Mouse (Mus musculus): ENCODE data around the gene Gpr6. TPM values are rescaled to one million over a fixed set of nuclear protein-coding genes. Genes with fewer than 3 reads are reported as not detected.

Gpr6 gene
- polyA plus RNA-seq, 1 experiment from 2014 or later: 3.3 TPM

DNA sequence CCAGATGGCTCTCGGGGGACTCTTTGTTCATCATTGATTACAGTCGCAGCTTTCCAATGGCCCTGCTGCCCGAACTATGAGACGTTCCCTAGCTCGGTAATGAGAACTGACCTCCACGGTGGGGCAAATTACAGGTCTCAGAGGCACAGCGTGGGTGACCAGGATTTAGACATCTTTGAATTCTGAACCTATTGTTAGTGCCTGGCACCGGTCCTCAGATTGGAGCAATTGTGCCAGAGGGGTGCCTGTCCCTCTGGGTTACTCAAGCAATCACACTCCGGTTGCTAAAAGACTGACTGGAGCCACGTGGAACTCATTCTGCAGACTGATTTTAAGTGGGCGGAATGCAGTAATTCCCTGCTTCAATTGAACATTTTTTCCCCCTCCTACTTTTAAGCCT is 29.8 kb downstream of the Gpr6 start:
- H3K27me3 ChIP-seq (replicated peaks; ENCODE audit: control insufficient read depth, insufficient read depth, low read length): no peaks in the 10 kb centered on the region
- H3K4me2 ChIP-seq (ENCODE audit: low read length): no peak overlapping the region
- peaks cover 14% of the 10 kb centered on the region for H3K4me1 ChIP-seq (replicated peaks; ENCODE audit: control insufficient read depth, insufficient read depth, low read length)
- ATAC-seq: no peak
- 20% methylated on average over 11 of the region's 11 CpGs for WGBS
- no peaks in the 10 kb centered on the region for H3K36me3 ChIP-seq (ENCODE audit: control insufficient read depth, insufficient read depth)
- no peaks in the 10 kb centered on the region for H3K9me3 ChIP-seq (ENCODE audit: control insufficient read depth, low read length)
- H3K4me3 ChIP-seq (replicated peaks; ENCODE audit: low read length): no peak overlapping the region
- H3K27ac ChIP-seq (ENCODE audit: low read length): no peak overlapping the region
- no peak overlapping the region for H3K9ac ChIP-seq (replicated peaks; ENCODE audit: low read depth, low read length)

DNA sequence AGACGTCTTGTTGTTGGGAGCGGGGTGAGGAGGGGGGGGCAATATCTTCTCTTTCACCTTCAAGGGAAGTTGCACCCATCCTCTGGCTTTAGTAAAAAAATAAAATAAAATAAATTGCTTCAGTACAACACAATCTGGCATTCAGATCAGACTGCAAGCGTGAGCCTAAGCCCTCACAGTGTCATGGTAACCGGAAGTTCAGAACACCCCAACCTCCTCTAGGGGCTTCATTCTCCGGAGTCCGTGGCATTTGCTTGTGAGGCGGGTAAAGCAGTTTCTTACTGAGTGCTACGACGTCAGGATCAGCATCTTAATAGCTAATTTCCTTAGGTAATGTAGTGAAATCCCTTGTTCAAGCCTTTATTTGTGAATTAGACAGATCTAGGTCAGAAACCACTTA is 30.6 kb downstream of the Gpr6 start:
- Histone ChIP-seq H3K4me2 (ENCODE audit: low read length) (no peak overlapping the region), H3K36me3 (ENCODE audit: control insufficient read depth, insufficient read depth) (no peaks in the 10 kb centered on the region), H3K9me3 (ENCODE audit: control insufficient read depth, low read length) (no peaks in the 10 kb centered on the region), H3K4me3 (replicated peaks; ENCODE audit: low read length) (no peak overlapping the region), H3K27ac (ENCODE audit: low read length) (no peak overlapping the region), H3K27me3 (replicated peaks; ENCODE audit: control insufficient read depth, insufficient read depth, low read length) (no peaks in the 10 kb centered on the region), H3K9ac (replicated peaks; ENCODE audit: low read depth, low read length) (no peak overlapping the region), H3K4me1 (replicated peaks; ENCODE audit: control insufficient read depth, insufficient read depth, low read length) (peaks cover 16% of the 10 kb centered on the region)
- no peak for ATAC-seq
- 58% methylated on average over 9 of the region's 9 CpGs for WGBS

DNA sequence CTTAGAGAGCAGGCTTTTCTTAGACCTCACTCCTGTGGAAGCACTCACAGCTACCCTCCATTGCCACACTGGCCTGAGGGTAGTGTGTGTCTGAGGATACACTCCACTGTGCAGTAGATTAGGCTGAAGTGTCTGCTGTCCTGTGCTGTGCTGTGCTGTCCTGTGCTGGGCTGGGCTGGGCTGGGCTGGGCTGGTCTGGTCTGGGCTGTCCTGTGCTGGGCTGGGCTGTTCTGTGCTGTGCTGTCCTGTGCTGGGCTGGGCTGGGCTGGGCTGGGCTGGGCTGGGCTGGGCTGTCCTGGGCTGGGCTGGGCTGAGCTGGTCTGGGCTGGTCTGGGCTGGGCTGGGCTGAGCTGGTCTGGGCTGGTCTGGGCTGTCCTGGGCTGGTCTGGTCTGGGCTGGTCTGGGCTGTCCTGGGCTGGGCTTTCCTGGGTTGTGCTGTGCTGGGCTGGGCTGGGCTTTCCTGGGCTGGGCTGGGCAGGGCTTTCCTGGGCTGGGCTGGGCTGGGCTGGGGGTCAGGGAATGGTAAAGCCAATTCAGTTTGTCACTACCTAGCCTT is 31.5 kb downstream of the Gpr6 start:
- Histone ChIP-seq H3K9ac (replicated peaks; ENCODE audit: low read depth, low read length) (no peak overlapping the region), H3K27me3 (replicated peaks; ENCODE audit: control insufficient read depth, insufficient read depth, low read length) (no peaks in the 10 kb centered on the region), H3K4me3 (replicated peaks; ENCODE audit: low read length) (no peak overlapping the region), H3K4me1 (replicated peaks; ENCODE audit: control insufficient read depth, insufficient read depth, low read length) (peaks cover 16% of the 10 kb centered on the region), H3K4me2 (ENCODE audit: low read length) (no peak overlapping the region), H3K27ac (ENCODE audit: low read length) (no peak overlapping the region), H3K36me3 (ENCODE audit: control insufficient read depth, insufficient read depth) (no peaks in the 10 kb centered on the region), H3K9me3 (ENCODE audit: control insufficient read depth, low read length) (no peaks in the 10 kb centered on the region)
- no peak for ATAC-seq

DNA sequence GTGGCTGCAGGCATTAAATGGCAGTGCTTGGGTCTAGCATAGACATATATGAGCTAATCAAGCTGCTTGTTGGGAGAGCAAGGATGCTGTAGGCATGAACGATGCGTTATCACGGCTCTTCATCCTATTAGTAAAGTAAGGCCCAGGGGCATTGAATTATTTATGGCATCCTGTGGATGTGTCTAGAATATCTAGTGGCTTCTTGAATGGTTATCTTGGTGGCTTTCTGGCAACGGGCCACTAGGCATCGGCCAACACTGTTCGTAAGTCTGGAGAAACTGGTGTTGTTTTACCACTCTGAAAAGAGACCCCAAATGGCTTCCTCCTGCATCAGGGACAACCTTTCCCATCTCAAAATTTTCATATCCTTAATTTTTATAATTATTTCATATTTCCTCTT is 33.6 kb downstream of the Gpr6 start:
- Histone ChIP-seq H3K4me2 (ENCODE audit: low read length) (no peak overlapping the region), H3K9me3 (ENCODE audit: control insufficient read depth, low read length) (no peaks in the 10 kb centered on the region), H3K4me3 (replicated peaks; ENCODE audit: low read length) (no peak overlapping the region), H3K27ac (ENCODE audit: low read length) (no peak overlapping the region), H3K4me1 (replicated peaks; ENCODE audit: control insufficient read depth, insufficient read depth, low read length) (peaks cover 16% of the 10 kb centered on the region), H3K36me3 (ENCODE audit: control insufficient read depth, insufficient read depth) (no peaks in the 10 kb centered on the region), H3K27me3 (replicated peaks; ENCODE audit: control insufficient read depth, insufficient read depth, low read length) (no peaks in the 10 kb centered on the region), H3K9ac (replicated peaks; ENCODE audit: low read depth, low read length) (no peak overlapping the region)
- ATAC-seq: 0 out of 2 replicates have a peak, but pooled peaks have one; percentile 11
- 33% methylated on average over 6 of the region's 6 CpGs for WGBS

DNA sequence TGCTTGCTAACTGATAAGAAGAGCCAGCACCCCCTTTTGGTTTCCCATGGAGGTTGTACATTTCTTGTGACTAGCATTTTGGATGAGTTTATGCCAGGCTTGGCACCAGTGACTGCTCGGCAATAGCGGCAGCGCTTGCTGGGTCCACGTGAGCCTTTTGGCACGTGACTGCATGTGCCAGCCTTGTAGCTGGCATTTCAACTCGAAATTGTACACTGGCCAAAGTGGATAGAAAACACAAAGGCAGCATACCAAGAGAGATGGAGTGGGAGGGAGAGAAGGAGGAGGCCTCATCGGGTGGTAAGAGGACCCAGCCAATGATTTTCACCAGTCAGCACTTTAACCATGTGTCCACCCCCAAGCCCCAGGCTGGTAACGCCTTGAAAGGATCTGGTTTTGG is 34.4 kb downstream of the Gpr6 start:
- no peak overlapping the region for H3K4me3 ChIP-seq (replicated peaks; ENCODE audit: low read length)
- no peaks in the 10 kb centered on the region for H3K27me3 ChIP-seq (replicated peaks; ENCODE audit: control insufficient read depth, insufficient read depth, low read length)
- no peaks in the 10 kb centered on the region for H3K36me3 ChIP-seq (ENCODE audit: control insufficient read depth, insufficient read depth)
- H3K4me2 ChIP-seq (ENCODE audit: low read length): peak overlapping the region; percentile 28
- H3K27ac ChIP-seq (ENCODE audit: low read length): peak overlapping the region; percentile 26; the same call in 1 of the 2 replicates
- H3K9ac ChIP-seq (replicated peaks; ENCODE audit: low read depth, low read length): no peak overlapping the region
- H3K9me3 ChIP-seq (ENCODE audit: control insufficient read depth, low read length): no peaks in the 10 kb centered on the region
- 26% methylated on average over 8 of the region's 8 CpGs for WGBS
- peaks cover 16% of the 10 kb centered on the region for H3K4me1 ChIP-seq (replicated peaks; ENCODE audit: control insufficient read depth, insufficient read depth, low read length)
- peak; percentile 88 for ATAC-seq

DNA sequence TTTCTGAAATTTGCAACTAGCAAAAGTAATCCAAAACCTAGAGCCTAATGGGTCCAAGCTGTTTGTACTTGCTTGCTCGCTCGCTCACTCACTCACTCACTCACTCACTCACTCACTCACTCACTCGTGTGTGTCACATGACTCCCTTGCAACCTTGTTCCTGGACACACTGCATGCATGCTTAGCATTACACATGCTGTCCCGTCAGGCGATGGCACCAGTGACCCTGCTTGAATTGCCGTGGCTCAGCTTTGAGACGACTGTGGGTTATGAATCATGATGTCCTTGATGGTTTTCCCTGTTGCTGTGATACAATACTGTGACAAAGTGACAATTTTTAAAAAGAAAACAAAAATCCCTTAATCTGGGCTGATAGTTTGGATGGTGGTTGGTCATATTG is 39.3 kb downstream of the Gpr6 start:
- no peak for ATAC-seq
- 88% methylated on average over 7 of the region's 7 CpGs for WGBS
- no peaks in the 10 kb centered on the region for H3K27me3 ChIP-seq (replicated peaks; ENCODE audit: control insufficient read depth, insufficient read depth, low read length)

DNA sequence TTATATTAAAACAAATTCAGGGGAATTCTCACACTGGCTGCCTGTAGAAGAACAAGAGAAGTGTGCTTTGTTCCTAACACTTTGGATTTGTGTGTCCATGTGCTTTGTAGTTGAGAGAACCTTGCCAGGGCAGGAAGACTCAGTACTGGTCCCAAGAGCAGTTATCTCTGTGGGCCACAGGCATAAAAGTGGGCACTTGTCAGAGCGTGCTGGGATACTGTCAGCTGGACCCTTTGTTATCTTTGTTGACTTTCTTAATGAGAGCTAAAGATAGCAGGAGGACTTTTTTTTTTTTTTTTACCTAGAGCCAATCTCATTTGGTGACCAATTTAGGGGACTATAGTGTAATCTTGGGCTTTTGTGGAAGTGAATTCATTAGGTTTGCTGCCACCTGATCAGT is 47.2 kb downstream of the Gpr6 start:
- Histone ChIP-seq H3K9ac (replicated peaks; ENCODE audit: low read depth, low read length) (no peak overlapping the region), H3K4me1 (replicated peaks; ENCODE audit: control insufficient read depth, insufficient read depth, low read length) (no peaks in the 10 kb centered on the region), H3K27ac (ENCODE audit: low read length) (no peak overlapping the region), H3K4me2 (ENCODE audit: low read length) (no peak overlapping the region), H3K4me3 (replicated peaks; ENCODE audit: low read length) (no peak overlapping the region), H3K27me3 (replicated peaks; ENCODE audit: control insufficient read depth, insufficient read depth, low read length) (no peaks in the 10 kb centered on the region), H3K36me3 (ENCODE audit: control insufficient read depth, insufficient read depth) (no peaks in the 10 kb centered on the region), H3K9me3 (ENCODE audit: control insufficient read depth, low read length) (no peaks in the 10 kb centered on the region)
- 41% methylated on average over 1 of the region's 1 CpGs for WGBS
- ATAC-seq: no peak

More for the DNA sequence above, 39.3 kb downstream of the Gpr6 start:
- Histone ChIP-seq H3K27ac (ENCODE audit: low read length) (no peak overlapping the region), H3K9ac (replicated peaks; ENCODE audit: low read depth, low read length) (no peak overlapping the region), H3K36me3 (ENCODE audit: control insufficient read depth, insufficient read depth) (no peaks in the 10 kb centered on the region), H3K4me2 (ENCODE audit: low read length) (no peak overlapping the region), H3K4me1 (replicated peaks; ENCODE audit: control insufficient read depth, insufficient read depth, low read length) (peaks cover 7% of the 10 kb centered on the region), H3K4me3 (replicated peaks; ENCODE audit: low read length) (no peak overlapping the region), H3K9me3 (ENCODE audit: control insufficient read depth, low read length) (no peaks in the 10 kb centered on the region)

DNA sequence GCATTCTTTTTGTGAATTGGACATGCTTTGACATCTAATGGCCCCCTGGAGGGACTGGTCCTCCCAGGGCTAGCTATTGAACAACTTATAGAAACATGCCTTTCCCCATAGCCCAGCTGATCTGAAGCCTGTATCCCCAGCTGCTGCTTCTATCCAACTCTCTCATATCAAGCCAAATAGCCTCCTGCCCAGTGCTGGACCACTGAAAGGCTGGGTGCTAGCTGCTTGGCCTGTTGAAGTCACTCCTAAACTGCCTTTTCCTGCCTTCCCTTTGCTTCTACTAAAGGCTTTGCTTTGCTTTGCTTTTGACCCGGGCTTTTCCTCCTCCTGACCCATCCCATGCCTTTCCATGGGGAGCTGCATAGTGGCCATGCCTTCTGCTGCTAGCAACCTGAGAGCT is 47.7 kb downstream of the Gpr6 start:
- ATAC-seq: no peak
- no peaks in the 10 kb centered on the region for H3K9me3 ChIP-seq (ENCODE audit: control insufficient read depth, low read length)

DNA sequence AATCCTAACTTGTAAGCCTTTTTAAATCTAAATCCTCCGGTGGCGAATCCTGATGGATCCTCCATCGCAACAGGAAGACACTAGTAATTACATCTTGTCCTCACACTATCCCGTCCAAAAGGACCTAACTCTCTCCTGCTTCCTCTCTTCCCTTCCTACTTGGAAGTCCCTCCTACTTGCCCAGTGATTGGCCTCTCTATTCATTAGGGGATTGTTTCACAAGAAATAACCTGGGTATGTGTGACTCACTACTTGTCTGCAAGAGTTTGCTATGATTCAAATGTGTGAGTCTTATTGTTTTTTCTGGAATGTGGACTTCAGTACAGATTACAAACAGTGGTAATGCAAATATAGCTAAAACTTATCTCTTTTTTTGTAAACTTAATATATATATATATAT is 49.9 kb downstream of the Gpr6 start:
- no peak overlapping the region for H3K4me3 ChIP-seq (replicated peaks; ENCODE audit: low read length)

More for the DNA sequence above, 47.7 kb downstream of the Gpr6 start:
- Histone ChIP-seq H3K4me3 (replicated peaks; ENCODE audit: low read length) (no peak overlapping the region), H3K9ac (replicated peaks; ENCODE audit: low read depth, low read length) (no peak overlapping the region), H3K27ac (ENCODE audit: low read length) (no peak overlapping the region), H3K36me3 (ENCODE audit: control insufficient read depth, insufficient read depth) (no peaks in the 10 kb centered on the region), H3K27me3 (replicated peaks; ENCODE audit: control insufficient read depth, insufficient read depth, low read length) (no peaks in the 10 kb centered on the region), H3K4me1 (replicated peaks; ENCODE audit: control insufficient read depth, insufficient read depth, low read length) (no peaks in the 10 kb centered on the region), H3K4me2 (ENCODE audit: low read length) (no peak overlapping the region)
- 50% methylated on average over 1 of the region's 1 CpGs for WGBS

More for the DNA sequence above, 49.9 kb downstream of the Gpr6 start:
- Histone ChIP-seq H3K27ac (ENCODE audit: low read length) (no peak overlapping the region), H3K27me3 (replicated peaks; ENCODE audit: control insufficient read depth, insufficient read depth, low read length) (no peaks in the 10 kb centered on the region), H3K4me2 (ENCODE audit: low read length) (no peak overlapping the region), H3K9me3 (ENCODE audit: control insufficient read depth, low read length) (no peaks in the 10 kb centered on the region), H3K9ac (replicated peaks; ENCODE audit: low read depth, low read length) (no peak overlapping the region), H3K36me3 (ENCODE audit: control insufficient read depth, insufficient read depth) (no peaks in the 10 kb centered on the region), H3K4me1 (replicated peaks; ENCODE audit: control insufficient read depth, insufficient read depth, low read length) (no peaks in the 10 kb centered on the region)
- 96% methylated on average over 4 of the region's 4 CpGs for WGBS
- ATAC-seq: no peak
